Mouse (Mus musculus): Measurements from ENCODE around the gene Cd44.

DNA sequence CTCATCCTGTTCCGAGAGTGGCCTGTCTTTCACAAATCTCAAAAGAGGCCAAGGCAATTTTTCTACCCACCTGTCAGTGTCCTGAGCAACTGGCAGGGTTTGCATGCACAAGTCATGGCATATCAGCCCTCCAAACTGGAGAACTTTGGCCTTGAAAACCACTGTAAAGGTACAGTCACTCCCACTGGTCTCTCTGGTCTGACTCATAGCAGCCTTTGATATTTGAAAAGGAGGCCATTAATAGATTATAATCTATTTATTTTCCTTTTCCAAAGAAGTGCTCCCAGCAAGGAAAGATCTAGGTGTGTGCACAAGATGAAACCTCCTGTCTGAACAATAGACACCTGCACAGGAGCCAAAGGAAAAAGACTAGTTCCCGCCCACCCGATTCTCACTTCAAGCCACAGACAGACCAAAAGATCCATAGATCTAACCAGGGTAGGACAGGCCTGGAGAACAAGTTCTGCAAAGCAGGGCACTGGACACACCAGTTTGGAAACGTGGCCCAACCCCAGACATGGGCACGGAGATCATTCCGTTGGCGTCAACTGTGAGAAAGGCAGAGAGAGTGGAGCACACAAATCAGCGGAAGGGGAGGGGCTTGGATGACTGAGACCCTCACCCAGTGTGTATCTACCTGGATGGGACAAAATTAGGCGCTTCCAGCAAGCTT lies 75.4 kb downstream of the Cd44 start:
- TF ChIP-seq CTCF (conservative IDR thresholded peaks at IDR 0.05; ENCODE audit: low read length) (no peak), NANOG (IDR thresholded peaks at IDR 0.05; ENCODE audit: borderline replicate concordance, low read length) (no peak)

Data from E14TG2a.4 (cell line).